Mouse (Mus musculus) hindbrain, embryonic 12.5 days (tissue): ENCODE data around the gene Zswim4. TPM values are rescaled to one million over a fixed set of nuclear protein-coding genes. Genes with fewer than 3 reads are reported as not detected.
"Not testable (repeated sequence)": the region's sequence is repeated elsewhere in the genome, so short reads cannot be mapped to it uniquely, and the experiment has no call there.

Experiments
- ATAC-seq: fragments of 200-750 bp; cut with Nextera tagmentation; 2 replicates; pipeline ENCODE4 v1.8.0; 2017; ENCODE audit warnings: moderate TSS enrichment; ENCODE audit not compliant: low FRiP score
- H3K27ac ChIP-seq: fragments of 300-500 bp; sonication (generic); 2 replicates; pipeline ENCODE4 v1.5.1; 2016; ENCODE audit warnings: mild to moderate bottlenecking
- H3K27me3 ChIP-seq: fragments of 300-500 bp; sonication (generic); 2 replicates; pipeline ENCODE4 v1.6.1; 2016; ENCODE audit warnings: mild to moderate bottlenecking
- H3K36me3 ChIP-seq: fragments of 300-500 bp; sonication (generic); 2 replicates; pipeline ENCODE4 v1.6.1; 2016; ENCODE audit warnings: mild to moderate bottlenecking
- H3K4me1 ChIP-seq: fragments of 300-500 bp; sonication (generic); 2 replicates; pipeline ENCODE4 v1.6.1; 2016
- H3K4me2 ChIP-seq: fragments of 300-500 bp; sonication (generic); replicated peaks from 2 replicates; pipeline ENCODE4 v1.6.1; 2016; ENCODE audit warnings: mild to moderate bottlenecking
- H3K4me3 ChIP-seq: fragments of 300-500 bp; sonication (generic); 2 replicates; pipeline ENCODE4 v1.5.1; 2016; ENCODE audit warnings: mild to moderate bottlenecking
- H3K9ac ChIP-seq: fragments of 300-500 bp; sonication (generic); 2 replicates; pipeline ENCODE4 v1.6.1; 2016; ENCODE audit warnings: mild to moderate bottlenecking, moderate library complexity
- H3K9me3 ChIP-seq: fragments of 300-500 bp; sonication (generic); replicated peaks from 2 replicates; pipeline ENCODE4 v1.6.1; 2016; ENCODE audit warnings: mild to moderate bottlenecking
- WGBS: fragments of 180-500 bp; shearing (Covaris S2); methylation state at CpG from one replicate; pipeline ENCODE4 v1.1.7; 2016; 5-methylcytosine and 5-hydroxymethylcytosine counted together
- polyA plus RNA-seq: library from polyadenylated mRNA; unstranded; fragments of >200 nt; fragmentation: Nextera tagmentation; extraction: Ambion mirVana; gene quantifications from 2 replicates; pipeline ENCODE4 v1.2.1, GENCODE M21; 2016

The Zswim4 gene
- 57.5 and 59.0 TPM in 2 replicates for polyA plus RNA-seq

DNA sequence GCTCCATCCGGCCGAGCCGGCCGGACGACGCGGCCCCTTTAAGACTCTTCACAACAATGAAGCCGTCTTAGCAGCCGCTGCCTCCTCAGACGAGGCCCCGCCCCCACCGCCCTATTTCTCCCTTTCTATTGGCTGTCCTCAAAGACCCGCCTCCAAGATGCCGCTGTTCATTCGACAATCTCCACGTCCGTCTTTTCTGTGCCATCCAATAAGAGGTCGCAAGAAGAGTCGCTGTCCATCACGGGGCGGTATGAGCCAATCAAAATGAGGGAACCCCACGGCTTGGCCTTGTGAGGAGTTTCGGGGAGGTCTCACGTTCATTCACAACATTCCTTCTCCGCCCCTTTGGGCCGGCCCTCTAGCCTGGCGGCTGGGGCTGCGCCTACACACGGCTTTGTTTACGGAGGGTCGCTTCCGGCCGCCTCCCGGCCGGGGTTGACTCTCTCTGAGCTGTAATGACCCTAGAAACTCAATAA lies at the start of gene Zswim4:
Zswim4 (minus strand) TSS at position 58 of the 476 bp plus-strand sequence.
- no peaks in the 10 kb centered on the region for H3K9me3 ChIP-seq
- H3K4me2 ChIP-seq: peak within 1 kb of the TSS; percentile 92
- peak; percentile 98 for ATAC-seq
- peaks cover 28% of the 10 kb centered on the region for H3K4me1 ChIP-seq
- peaks cover 25% of the 10 kb centered on the region for H3K36me3 ChIP-seq
- peak within 1 kb of the TSS; percentile 99 for H3K9ac ChIP-seq
- peak within 1 kb of the TSS; percentile 94 for H3K4me3 ChIP-seq
- peak within 1 kb of the TSS; percentile 88 for H3K27ac ChIP-seq
- WGBS: under 1% methylated on average over 35 of the region's 35 CpGs
- no peaks in the 10 kb centered on the region for H3K27me3 ChIP-seq

GRCm38 (mm10) chr8:84285665-84286064 lies 48.8 kb upstream of the Zswim4 start:
- not testable (repeated sequence) for H3K4me2 ChIP-seq, H3K4me1 ChIP-seq, H3K9ac ChIP-seq, H3K36me3 ChIP-seq, H3K27ac ChIP-seq, H3K27me3 ChIP-seq, ATAC-seq, H3K4me3 ChIP-seq, H3K9me3 ChIP-seq
- WGBS: 54% methylated on average over 5 of the region's 5 CpGs

DNA sequence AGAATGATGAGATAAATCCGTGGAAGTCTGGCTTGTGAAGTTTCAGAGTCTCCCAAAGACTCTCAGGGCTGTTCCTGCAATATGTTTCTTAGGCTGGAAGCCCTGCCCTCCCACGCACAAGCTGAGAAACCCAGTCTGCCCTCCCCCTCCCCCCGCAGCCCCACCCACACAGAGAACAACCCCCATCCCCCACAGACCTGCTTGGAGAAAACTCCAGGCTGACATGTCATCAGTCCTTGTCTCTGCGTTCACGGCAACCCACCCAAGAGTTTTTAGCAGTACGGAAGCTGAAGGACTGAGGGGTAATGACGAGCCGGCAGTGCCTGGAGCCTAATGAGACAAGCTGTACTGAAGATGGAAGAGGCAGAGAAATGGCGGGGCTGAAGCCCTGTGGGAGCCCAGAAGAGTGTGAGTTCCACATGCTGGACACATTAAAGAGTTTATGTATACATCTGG lies 47.8 kb upstream of the Zswim4 start:
- Histone ChIP-seq H3K27ac (no peak overlapping the region), H3K4me1 (no peaks in the 10 kb centered on the region), H3K36me3 (no peaks in the 10 kb centered on the region), H3K27me3 (no peaks in the 10 kb centered on the region), H3K9ac (no peak overlapping the region), H3K9me3 (no peaks in the 10 kb centered on the region), H3K4me2 (peak overlapping the region; percentile 27; the same call in 1 of the 2 replicates), H3K4me3 (no peak overlapping the region)
- ATAC-seq: no peak
- 27% methylated on average over 9 of the region's 9 CpGs for WGBS

GRCm38 (mm10) chr8:84280777-84281176 lies 43.9 kb upstream of the Zswim4 start:
- no peak overlapping the region for H3K27ac ChIP-seq
- no peaks in the 10 kb centered on the region for H3K27me3 ChIP-seq
- H3K4me1 ChIP-seq: no peaks in the 10 kb centered on the region
- WGBS: 83% methylated on average over 10 of the region's 10 CpGs
- no peak overlapping the region for H3K9ac ChIP-seq
- no peaks in the 10 kb centered on the region for H3K9me3 ChIP-seq
- no peak for ATAC-seq
- H3K36me3 ChIP-seq: no peaks in the 10 kb centered on the region
- H3K4me3 ChIP-seq: no peak overlapping the region
- H3K4me2 ChIP-seq: no peak overlapping the region

DNA sequence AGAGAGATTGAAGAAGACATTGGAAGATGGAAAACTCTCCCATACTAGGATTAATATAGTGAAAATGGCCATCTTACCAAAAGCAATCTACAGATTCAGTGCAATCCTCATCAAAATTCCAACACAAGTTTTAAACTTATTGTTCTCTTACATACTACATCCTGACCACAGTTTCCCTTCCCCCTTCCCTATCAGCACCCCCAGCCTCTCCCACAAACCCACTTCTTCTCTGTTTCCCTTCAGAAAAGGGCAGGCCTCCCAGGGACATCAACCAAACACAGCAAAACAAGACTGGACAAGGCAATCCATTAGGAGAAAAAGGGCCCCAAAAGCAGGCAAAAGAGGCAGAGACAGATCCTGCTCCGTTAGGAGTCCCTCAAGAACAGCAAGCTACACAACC lies 39.6 kb upstream of the Zswim4 start:
- H3K4me2 ChIP-seq: no peak overlapping the region
- 75% methylated on average over 1 of the region's 1 CpGs for WGBS
- no peak overlapping the region for H3K4me3 ChIP-seq
- H3K4me1 ChIP-seq: no peaks in the 10 kb centered on the region
- ATAC-seq: no peak
- no peaks in the 10 kb centered on the region for H3K36me3 ChIP-seq
- H3K9ac ChIP-seq: no peak overlapping the region
- no peaks in the 10 kb centered on the region for H3K9me3 ChIP-seq
- H3K27me3 ChIP-seq: no peaks in the 10 kb centered on the region
- H3K27ac ChIP-seq: no peak overlapping the region

DNA sequence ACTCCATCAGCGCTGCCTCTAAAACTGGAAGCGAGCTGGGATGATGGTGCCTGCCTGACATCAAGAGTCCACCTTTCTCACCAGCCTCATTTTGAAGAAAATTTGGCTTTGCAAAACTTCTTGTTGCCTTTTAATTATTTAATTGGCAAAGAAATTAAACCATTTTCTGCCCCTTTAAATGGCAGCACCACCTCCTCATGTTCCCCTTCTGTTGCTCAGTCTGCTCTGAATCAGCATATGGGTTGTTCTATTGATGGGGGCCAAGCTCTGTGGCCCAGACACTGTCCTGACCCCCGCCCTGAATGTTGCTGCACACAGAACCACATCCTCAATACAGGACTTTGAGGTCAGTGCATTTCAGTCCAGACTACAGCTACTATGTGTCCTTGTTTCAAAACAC lies 37.1 kb upstream of the Zswim4 start:
- 85% methylated on average over 3 of the region's 3 CpGs for WGBS
- Histone ChIP-seq H3K4me2 (no peak overlapping the region), H3K9ac (no peak overlapping the region), H3K27ac (no peak overlapping the region; the same call in 1 of the 2 replicates), H3K36me3 (no peaks in the 10 kb centered on the region), H3K27me3 (no peaks in the 10 kb centered on the region), H3K4me3 (no peak overlapping the region), H3K9me3 (no peaks in the 10 kb centered on the region), H3K4me1 (peaks cover 9% of the 10 kb centered on the region)
- no peak for ATAC-seq

GRCm38 (mm10) chr8:84272302-84272701 lies 35.4 kb upstream of the Zswim4 start:
- H3K4me2 ChIP-seq: no peak overlapping the region
- H3K9ac ChIP-seq: no peak overlapping the region
- no peak overlapping the region for H3K27ac ChIP-seq
- H3K4me3 ChIP-seq: no peak overlapping the region
- H3K27me3 ChIP-seq: no peaks in the 10 kb centered on the region
- H3K9me3 ChIP-seq: no peaks in the 10 kb centered on the region
- peaks cover 9% of the 10 kb centered on the region for H3K4me1 ChIP-seq
- no peaks in the 10 kb centered on the region for H3K36me3 ChIP-seq
- WGBS: 77% methylated on average over 4 of the region's 4 CpGs
- ATAC-seq: no peak

DNA sequence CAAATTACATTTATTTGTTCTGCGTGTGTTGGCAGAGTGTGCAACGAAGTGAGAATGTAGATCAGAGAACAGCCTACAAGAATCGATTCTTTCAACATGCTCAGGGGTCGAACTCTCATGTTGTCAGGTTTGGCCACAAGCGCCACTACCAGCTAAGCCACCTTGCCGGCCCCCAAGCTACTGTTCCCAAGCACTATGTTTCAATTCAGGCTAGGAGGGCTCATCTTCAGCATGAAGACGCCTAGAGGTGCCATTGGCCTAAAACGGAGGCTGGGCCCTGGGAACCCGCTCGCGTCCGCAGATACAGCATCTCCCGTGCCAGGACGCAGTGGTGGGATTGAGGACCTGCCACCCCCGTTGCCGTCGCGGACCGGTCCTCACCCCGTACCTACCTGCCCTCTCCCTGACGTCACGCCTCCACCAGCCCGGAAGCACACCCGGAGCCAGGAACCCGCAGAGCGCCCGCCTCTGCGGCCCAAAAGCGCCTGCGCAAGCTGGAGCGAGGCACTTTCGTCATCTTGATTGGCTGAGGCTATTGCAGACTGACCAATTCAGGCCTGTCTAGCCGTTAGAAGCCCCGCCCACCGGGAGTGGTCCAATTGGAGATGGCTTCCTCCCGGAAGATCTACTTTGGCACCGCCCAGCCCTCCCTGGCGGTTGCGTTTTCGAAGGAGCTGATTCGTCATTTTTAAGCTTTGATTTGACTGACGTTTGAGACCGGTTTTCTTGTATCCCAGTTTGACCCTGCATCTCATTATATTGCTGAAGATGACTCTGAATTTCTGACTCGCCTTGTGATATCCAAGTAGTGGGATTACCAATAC lies 33.3 kb upstream of the Zswim4 start, which contains the start of gene Ccdc130:
Ccdc130 (minus strand) TSS at position 431 of the 824 bp plus-strand sequence.
- Histone ChIP-seq H3K9ac (peak within 1 kb of the TSS; percentile 78), H3K9me3 (no peaks in the 10 kb centered on the region), H3K27ac (peak within 1 kb of the TSS; percentile 72), H3K4me2 (peak within 1 kb of the TSS; percentile 82), H3K27me3 (no peaks in the 10 kb centered on the region), H3K4me3 (peak within 1 kb of the TSS; percentile 81), H3K36me3 (peaks cover 19% of the 10 kb centered on the region), H3K4me1 (peaks cover 9% of the 10 kb centered on the region)
- ATAC-seq: peak; percentile 99
- WGBS: under 1% methylated on average over 44 of the region's 44 CpGs

DNA sequence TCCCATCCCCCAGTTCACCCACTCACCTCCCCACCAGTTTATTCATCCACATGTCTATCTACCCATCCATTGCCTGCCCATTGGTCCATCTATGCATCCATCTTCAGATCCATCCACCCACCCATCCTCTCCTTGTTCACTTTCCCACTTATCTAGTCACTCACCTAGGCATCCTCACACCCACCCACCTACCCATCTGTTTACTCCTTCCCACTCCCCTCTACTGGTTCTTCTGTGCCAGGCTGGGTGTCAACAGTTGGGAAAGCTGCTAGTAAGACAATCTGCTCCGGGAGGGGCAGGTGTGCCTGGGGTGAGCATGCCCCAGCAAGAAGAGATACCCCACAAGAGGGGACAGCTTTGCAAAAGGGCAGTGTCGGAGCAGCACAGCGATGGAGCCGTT lies 24.2 kb upstream of the Zswim4 start:
- peaks cover 80% of the 10 kb centered on the region for H3K36me3 ChIP-seq
- 94% methylated on average over 4 of the region's 4 CpGs for WGBS
- no peak overlapping the region for H3K9ac ChIP-seq
- H3K9me3 ChIP-seq: no peaks in the 10 kb centered on the region
- no peak overlapping the region for H3K4me2 ChIP-seq
- H3K4me1 ChIP-seq: peaks cover 13% of the 10 kb centered on the region
- no peak for ATAC-seq
- no peaks in the 10 kb centered on the region for H3K27me3 ChIP-seq
- H3K4me3 ChIP-seq: no peak overlapping the region
- no peak overlapping the region for H3K27ac ChIP-seq

DNA sequence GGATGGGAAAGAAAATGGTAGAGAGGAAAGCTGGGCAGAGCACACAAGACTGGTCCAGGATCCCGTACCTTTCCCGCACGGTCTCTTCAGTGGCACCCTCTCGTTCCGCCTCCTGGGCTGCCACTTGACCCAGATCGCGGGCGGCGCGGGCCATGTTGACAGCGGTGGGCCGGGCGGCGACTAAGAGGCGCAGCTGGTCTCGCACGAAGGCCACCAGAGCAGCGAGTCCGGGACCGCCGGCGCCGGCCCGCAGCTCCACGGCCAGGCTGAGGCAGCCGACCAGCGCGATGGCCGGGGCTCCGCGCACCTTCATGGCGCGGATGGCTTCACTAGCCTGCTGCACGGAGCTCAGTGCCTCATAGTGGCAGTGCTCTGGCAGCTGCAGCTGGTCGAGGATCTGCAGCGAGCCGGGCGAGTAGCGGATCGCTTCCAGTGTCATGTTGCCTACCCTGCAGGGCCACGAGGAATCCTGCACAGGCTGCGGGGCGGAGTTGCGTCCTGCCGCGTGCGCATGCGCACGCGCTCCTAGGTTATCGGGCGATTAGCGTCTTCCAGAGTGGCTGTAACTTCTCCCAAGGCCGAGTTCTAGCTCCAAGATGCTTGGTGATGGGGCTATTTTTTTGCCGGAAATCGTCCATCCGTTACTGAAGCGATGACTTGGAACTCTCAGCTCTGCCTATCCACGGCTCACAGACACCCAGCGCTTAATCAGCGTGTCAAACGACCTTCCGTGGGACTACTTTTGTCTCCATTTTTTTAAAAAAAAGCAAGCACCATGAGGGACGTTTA lies 20.2 kb upstream of the Zswim4 start, which contains the start of gene Mri1:
Mri1 (minus strand) TSS at position 505 of the 789 bp plus-strand sequence.
- under 1% methylated on average over 64 of the region's 64 CpGs for WGBS

DNA sequence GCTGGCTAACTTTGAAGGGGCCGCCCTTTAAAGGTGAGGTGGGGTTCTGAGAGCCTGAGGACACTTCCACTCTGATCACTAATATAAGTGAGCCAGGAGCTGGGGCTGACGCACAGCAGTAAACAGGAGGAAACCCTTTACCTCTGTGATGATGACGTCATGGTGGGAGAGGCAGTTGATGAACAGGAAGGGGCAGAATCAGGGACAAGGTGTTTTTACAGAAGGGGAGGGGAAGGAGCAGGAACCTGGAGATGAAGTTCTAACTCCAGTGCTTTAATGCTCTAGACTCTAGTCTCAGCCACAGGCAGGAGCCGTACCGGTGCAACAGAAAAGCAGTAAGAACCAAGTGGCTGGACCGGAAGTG lies 19.6 kb upstream of the Zswim4 start:
- Histone ChIP-seq H3K9ac (peak overlapping the region; percentile 90), H3K36me3 (peaks cover 71% of the 10 kb centered on the region), H3K27ac (peak overlapping the region; percentile 92), H3K27me3 (no peaks in the 10 kb centered on the region), H3K4me3 (peak overlapping the region; percentile 83), H3K4me2 (peak overlapping the region; percentile 96), H3K9me3 (no peaks in the 10 kb centered on the region), H3K4me1 (peaks cover 20% of the 10 kb centered on the region)
- 12% methylated on average over 6 of the region's 6 CpGs for WGBS
- peak; percentile 33; the same call in 1 of the 2 replicates for ATAC-seq

More for the DNA sequence above, 20.2 kb upstream of the Zswim4 start, which contains the start of gene Mri1:
- H3K9me3 ChIP-seq: no peaks in the 10 kb centered on the region
- H3K4me1 ChIP-seq: peaks cover 20% of the 10 kb centered on the region
- peak within 1 kb of the TSS; percentile 96 for H3K4me2 ChIP-seq
- peaks cover 71% of the 10 kb centered on the region for H3K36me3 ChIP-seq
- peak within 1 kb of the TSS; percentile 83 for H3K4me3 ChIP-seq
- peak within 1 kb of the TSS; percentile 90 for H3K9ac ChIP-seq
- H3K27ac ChIP-seq: peak within 1 kb of the TSS; percentile 92
- H3K27me3 ChIP-seq: no peaks in the 10 kb centered on the region
- ATAC-seq: peak; percentile 87

DNA sequence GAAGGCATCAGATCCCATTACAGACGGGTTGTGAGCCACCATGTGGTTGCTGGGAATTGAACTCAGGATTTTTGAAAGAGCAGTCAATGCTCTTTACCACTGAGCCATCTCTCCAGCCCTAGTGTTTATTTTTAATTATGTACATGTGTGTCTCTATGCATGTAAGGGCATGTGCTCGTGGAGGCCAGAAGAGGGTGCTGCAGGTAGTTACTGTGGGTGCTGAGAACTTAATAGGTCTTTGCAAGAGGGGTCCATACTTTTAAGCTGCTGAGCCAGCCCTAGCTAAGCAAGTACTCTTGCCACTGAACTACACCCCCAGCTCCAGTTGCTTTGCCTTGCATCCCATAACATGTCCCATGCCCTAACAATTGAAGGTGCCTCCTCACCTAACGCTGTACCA lies 19.0 kb upstream of the Zswim4 start:
- no peaks in the 10 kb centered on the region for H3K27me3 ChIP-seq
- 90% methylated on average over 3 of the region's 3 CpGs for WGBS
- H3K27ac ChIP-seq: peak overlapping the region; percentile 92; the same call in 1 of the 2 replicates
- no peaks in the 10 kb centered on the region for H3K9me3 ChIP-seq
- H3K4me1 ChIP-seq: peaks cover 20% of the 10 kb centered on the region
- peak overlapping the region; percentile 90 for H3K9ac ChIP-seq
- peak overlapping the region; percentile 83 for H3K4me3 ChIP-seq
- H3K4me2 ChIP-seq: peak overlapping the region; percentile 96
- no peak for ATAC-seq
- H3K36me3 ChIP-seq: peaks cover 71% of the 10 kb centered on the region
